Mouse (Mus musculus): Measurements from ENCODE around the gene Camk2d. TPM values are rescaled to one million over a fixed set of nuclear protein-coding genes. Genes with fewer than 3 reads are reported as not detected.

The Camk2d gene
- total and polyA plus RNA-seq, 2 experiments from 2014 or later, result 95.3 to 178 TPM

GRCm38 (mm10) chr3:126622509-126622908 is 26.4 kb downstream of the Camk2d start:
- no peaks in the 10 kb centered on the region for H3K27me3 ChIP-seq (ENCODE audit: insufficient read depth, low read length)
- TF ChIP-seq CTCF (IDR thresholded peaks at IDR 0.05; ENCODE audit: low read depth), result no peak
- H3K27ac ChIP-seq, result no peak overlapping the region
- DNase-seq (ENCODE audit: low spot score) (no peak), ATAC-seq (no peak)
- no peak overlapping the region for H3K4me3 ChIP-seq (ENCODE audit: low read length)
- no peaks in the 10 kb centered on the region for H3K9me3 ChIP-seq (ENCODE audit: low read length)
- H3K4me2 ChIP-seq (ENCODE audit: low read depth, low read length), result no peak overlapping the region
- H3K36me3 ChIP-seq (ENCODE audit: insufficient read depth, low read length), result no peaks in the 10 kb centered on the region
- no peak overlapping the region for H3K9ac ChIP-seq (replicated peaks; ENCODE audit: low read length)
- 0 out of 2 replicates have a peak, but pooled peaks cover 6% of the 10 kb centered on the region for H3K4me1 ChIP-seq (ENCODE audit: insufficient read depth, low read length)
- 95% methylated on average over 2 of the region's 2 CpGs for WGBS

- H3K27me3 ChIP-seq (ENCODE audit: insufficient read depth, low read length), result no peaks in the 10 kb centered on the region
- DNase-seq (ENCODE audit: low spot score) (no peak), ATAC-seq (no peak)
- TF ChIP-seq CTCF (IDR thresholded peaks at IDR 0.05; ENCODE audit: low read depth), result no peak
- H3K4me1 ChIP-seq (ENCODE audit: insufficient read depth, low read length), result 0 out of 2 replicates have a peak, but pooled peaks cover 6% of the 10 kb centered on the region
- H3K9ac ChIP-seq (replicated peaks; ENCODE audit: low read length), result no peak overlapping the region
- H3K27ac ChIP-seq, result no peak overlapping the region
- H3K4me2 ChIP-seq (ENCODE audit: low read depth, low read length), result no peak overlapping the region
- no peaks in the 10 kb centered on the region for H3K36me3 ChIP-seq (ENCODE audit: insufficient read depth, low read length)
- no peak overlapping the region for H3K4me3 ChIP-seq (ENCODE audit: low read length)
- H3K9me3 ChIP-seq (ENCODE audit: low read length), result no peaks in the 10 kb centered on the region
- 81% methylated on average over 11 of the region's 11 CpGs for WGBS
Observed at GRCm38 (mm10) chr3:126624994-126625763, 29.1 kb downstream of the Camk2d start.

GRCm38 (mm10) chr3:126625764-126626040 is 29.6 kb downstream of the Camk2d start:
- Histone ChIP-seq H3K9ac (replicated peaks; ENCODE audit: low read length) (no peak overlapping the region), H3K27me3 (ENCODE audit: insufficient read depth, low read length) (no peaks in the 10 kb centered on the region), H3K36me3 (ENCODE audit: insufficient read depth, low read length) (no peaks in the 10 kb centered on the region), H3K27ac (no peak overlapping the region), H3K9me3 (ENCODE audit: low read length) (no peaks in the 10 kb centered on the region), H3K4me3 (ENCODE audit: low read length) (no peak overlapping the region), H3K4me2 (ENCODE audit: low read depth, low read length) (no peak overlapping the region), H3K4me1 (ENCODE audit: insufficient read depth, low read length) (peaks cover 9% of the 10 kb centered on the region; the same call in 1 of the 2 replicates)
- ATAC-seq, result no peak
- no peak for DNase-seq (ENCODE audit: low spot score)
- no peak for TF ChIP-seq CTCF (IDR thresholded peaks at IDR 0.05; ENCODE audit: low read depth)
- 71% methylated on average over 8 of the region's 8 CpGs for WGBS

- 94% methylated on average over 4 of the region's 4 CpGs for WGBS
- no peaks in the 10 kb centered on the region for H3K36me3 ChIP-seq (ENCODE audit: insufficient read depth, low read length)
Observed at GRCm38 (mm10) chr3:126627968-126628367, 31.9 kb downstream of the Camk2d start.

GRCm38 (mm10) chr3:126628380-126628779 is 32.3 kb downstream of the Camk2d start:
- no peak overlapping the region for H3K27ac ChIP-seq
- ATAC-seq, result no peak
- H3K9ac ChIP-seq (replicated peaks; ENCODE audit: low read length), result no peak overlapping the region
- H3K4me2 ChIP-seq (ENCODE audit: low read depth, low read length), result no peak overlapping the region
- no peak for DNase-seq (ENCODE audit: low spot score)
- H3K9me3 ChIP-seq (ENCODE audit: low read length), result no peaks in the 10 kb centered on the region
- no peaks in the 10 kb centered on the region for H3K36me3 ChIP-seq (ENCODE audit: insufficient read depth, low read length)
- no peaks in the 10 kb centered on the region for H3K27me3 ChIP-seq (ENCODE audit: insufficient read depth, low read length)
- no peak overlapping the region for H3K4me3 ChIP-seq (ENCODE audit: low read length)
- no peak for TF ChIP-seq CTCF (IDR thresholded peaks at IDR 0.05; ENCODE audit: low read depth)
- peaks cover 10% of the 10 kb centered on the region; the same call in 1 of the 2 replicates for H3K4me1 ChIP-seq (ENCODE audit: insufficient read depth, low read length)
- WGBS, result 78% methylated on average over 3 of the region's 3 CpGs

More at GRCm38 (mm10) chr3:126627968-126628367, 31.9 kb downstream of the Camk2d start:
- H3K4me3 ChIP-seq (ENCODE audit: low read length), result no peak overlapping the region
- H3K4me2 ChIP-seq (ENCODE audit: low read depth, low read length), result no peak overlapping the region
- ATAC-seq (no peak), DNase-seq (ENCODE audit: low spot score) (no peak)
- H3K9ac ChIP-seq (replicated peaks; ENCODE audit: low read length), result no peak overlapping the region
- H3K27me3 ChIP-seq (ENCODE audit: insufficient read depth, low read length), result no peaks in the 10 kb centered on the region
- no peak for TF ChIP-seq CTCF (IDR thresholded peaks at IDR 0.05; ENCODE audit: low read depth)
- no peaks in the 10 kb centered on the region for H3K9me3 ChIP-seq (ENCODE audit: low read length)
- H3K27ac ChIP-seq, result no peak overlapping the region
- peaks cover 10% of the 10 kb centered on the region; the same call in 1 of the 2 replicates for H3K4me1 ChIP-seq (ENCODE audit: insufficient read depth, low read length)

DNA sequence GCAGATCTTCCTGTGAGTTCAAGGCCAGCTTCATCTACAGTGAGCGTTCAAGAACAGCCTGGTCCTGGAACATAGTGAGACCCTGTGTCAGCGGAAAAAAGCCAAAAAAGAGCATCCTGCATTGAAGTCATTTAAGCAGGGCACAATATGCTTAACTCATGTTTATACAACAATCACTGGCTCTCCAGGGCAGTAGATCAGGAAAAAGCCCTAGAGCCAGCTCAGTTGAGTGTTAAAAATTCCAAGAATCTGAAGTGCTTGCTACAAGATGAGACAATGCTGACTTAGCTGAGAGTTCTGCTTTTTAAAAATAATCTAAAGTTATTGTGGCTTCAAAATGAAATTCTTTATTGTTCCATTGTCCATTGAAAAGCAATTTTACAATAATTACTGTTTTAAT is 32.9 kb downstream of the Camk2d start:
- no peaks in the 10 kb centered on the region for H3K27me3 ChIP-seq (ENCODE audit: insufficient read depth, low read length)
- no peak for DNase-seq (ENCODE audit: low spot score)
- no peak overlapping the region for H3K4me3 ChIP-seq (ENCODE audit: low read length)
- peaks cover 10% of the 10 kb centered on the region; the same call in 1 of the 2 replicates for H3K4me1 ChIP-seq (ENCODE audit: insufficient read depth, low read length)
- no peak overlapping the region for H3K9ac ChIP-seq (replicated peaks; ENCODE audit: low read length)
- H3K27ac ChIP-seq, result no peak overlapping the region
- WGBS, result 81% methylated on average over 2 of the region's 2 CpGs
- no peak for ATAC-seq
- no peak overlapping the region for H3K4me2 ChIP-seq (ENCODE audit: low read depth, low read length)
- no peak for TF ChIP-seq CTCF (IDR thresholded peaks at IDR 0.05; ENCODE audit: low read depth)
- no peaks in the 10 kb centered on the region for H3K36me3 ChIP-seq (ENCODE audit: insufficient read depth, low read length)
- H3K9me3 ChIP-seq (ENCODE audit: low read length), result no peaks in the 10 kb centered on the region

Data from hindbrain, postnatal 0 days (tissue).